Mouse (Mus musculus) thymus, adult 2 months (tissue): ENCODE measurements around the gene Tlcd1.

ENCODE experiments used
- CTCF ChIP-seq: fragments of 200-500 bp; IDR thresholded peaks from 2 replicates; pipeline ENCODE4 v1.5.1; 2012; ENCODE audit warnings: mild to moderate bottlenecking, control low read depth, low read length, moderate library complexity, borderline replicate concordance; ENCODE audit not compliant: control insufficient read depth, poor library complexity, insufficient read depth; ENCODE audit errors: extremely low read depth
- POLR2A ChIP-seq: fragments of 200-500 bp; IDR thresholded peaks from 2 replicates; pipeline ENCODE4 v1.6.1; 2012; ENCODE audit warnings: mild to moderate bottlenecking, low read length, control low read depth, moderate library complexity; ENCODE audit not compliant: control insufficient read depth, poor library complexity, insufficient read depth; ENCODE audit errors: extremely low read depth

DNA sequence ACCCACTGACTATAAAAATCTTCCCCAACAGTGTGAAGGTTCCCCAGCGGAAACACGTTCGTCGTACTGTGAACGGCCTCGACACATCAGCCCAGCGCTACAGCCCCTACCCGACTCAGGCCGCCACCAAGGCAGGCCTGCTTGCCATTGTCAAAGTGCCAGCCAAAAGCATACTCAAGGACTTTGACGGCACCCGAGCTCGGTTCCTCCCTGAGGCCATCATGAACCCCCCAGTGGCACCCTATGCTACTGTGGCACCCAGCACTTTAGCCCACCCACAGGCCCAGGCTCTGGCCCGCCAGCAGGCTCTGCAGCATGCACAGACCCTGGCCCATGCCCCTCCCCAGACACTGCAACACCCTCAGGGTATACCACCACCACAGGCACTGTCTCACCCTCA is 22.7 kb upstream of the Tlcd1 start:
- TF ChIP-seq CTCF (no peak), POLR2A (no peak)
